Mouse (Mus musculus) gonadal fat pad, adult 2 months (tissue): ENCODE data around the gene Srms. TPM values are rescaled to one million over a fixed set of nuclear protein-coding genes. Genes with fewer than 3 reads are reported as not detected.

Source experiments
- DNase-seq: peaks from one replicate; pipeline ENCODE4 v3.0.0-alpha.2; 2012; ENCODE audit warnings: low read depth
- polyA plus RNA-seq: library from polyadenylated mRNA; depleted of rRNA; stranded (reverse); fragments of >200 nt; gene quantifications from 2 replicates; pipeline ENCODE4 v1.2.3, GENCODE M21; 2012; rRNA removed

Gene Srms
- polyA plus RNA-seq, 1 experiment: 1.2 TPM

- no peak for DNase-seq
Measured at GRCm38 (mm10) chr2:181160821-181161220, 52.2 kb downstream of the Srms start.

DNA sequence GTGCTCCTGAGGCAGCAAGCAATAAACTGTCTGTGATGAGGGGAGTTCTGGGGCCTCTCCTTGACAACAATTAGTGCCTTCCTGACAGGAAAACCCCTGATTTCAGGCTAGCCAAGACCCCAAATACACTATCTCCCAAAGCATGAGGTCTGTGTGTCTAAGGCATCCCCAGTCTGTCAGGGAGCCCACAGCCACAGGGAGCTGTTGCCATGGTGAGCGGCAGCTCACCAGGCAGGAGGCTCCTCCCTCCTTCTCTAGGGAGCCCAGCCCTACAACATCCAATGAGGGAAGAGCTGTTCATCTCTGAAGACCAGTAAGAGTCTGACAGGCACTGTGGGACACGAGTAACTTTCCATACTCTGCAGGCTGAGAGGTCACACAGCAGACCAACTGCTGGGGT lies 53.2 kb downstream of the Srms start:
- no peak for DNase-seq

GRCm38 (mm10) chr2:181159091-181159514 lies 53.9 kb downstream of the Srms start:
- no peak for DNase-seq

- DNase-seq: no peak
Measured at GRCm38 (mm10) chr2:181158471-181158870, 54.5 kb downstream of the Srms start.

GRCm38 (mm10) chr2:181157716-181158302 lies 55.2 kb downstream of the Srms start:
- DNase-seq: no peak

GRCm38 (mm10) chr2:181157180-181157579 lies 55.8 kb downstream of the Srms start:
- DNase-seq: no peak

DNA sequence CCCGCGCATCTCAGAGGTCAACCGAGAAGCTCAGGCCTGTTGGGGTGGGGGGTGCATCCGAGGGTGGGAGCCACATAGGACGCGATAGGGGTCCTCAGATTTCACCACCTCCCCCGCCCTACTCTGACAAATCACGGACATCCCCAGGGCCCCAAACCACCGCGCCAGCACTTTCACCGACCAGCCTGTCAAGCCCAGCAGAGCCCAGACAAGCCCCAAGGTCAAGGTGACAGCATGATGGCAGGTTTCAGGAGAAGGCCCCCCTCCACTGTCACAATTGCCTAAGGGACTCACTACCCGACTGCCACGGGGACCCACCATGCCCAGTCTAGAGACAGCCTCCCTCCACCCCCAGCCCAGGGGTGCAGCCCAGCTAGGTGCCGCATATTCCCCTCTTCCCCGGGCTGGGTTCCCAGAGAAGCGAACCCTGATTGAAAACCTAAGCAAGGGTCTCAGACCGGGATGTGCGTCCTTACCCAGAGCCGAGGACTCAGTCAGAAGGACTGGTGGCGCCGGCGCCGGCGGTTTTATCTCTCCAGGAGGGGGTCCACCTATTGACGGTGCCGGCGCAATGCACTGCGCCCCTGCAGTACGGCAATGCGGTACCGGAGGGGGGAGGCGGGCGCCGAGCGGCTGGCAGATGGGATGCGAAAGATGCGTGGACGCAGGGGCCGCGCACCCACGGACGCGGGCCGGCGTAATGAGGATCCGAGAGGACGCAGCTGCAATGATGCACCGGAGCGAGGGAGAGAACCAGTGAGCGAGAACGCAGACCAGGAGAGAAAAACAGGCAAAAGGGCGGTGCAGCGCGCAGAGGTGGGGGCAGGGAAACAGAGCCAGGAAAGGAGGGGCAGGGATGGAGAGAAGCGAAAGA lies 56.5 kb downstream of the Srms start, which contains the start of gene Eef1a2:
Gene Eef1a2, minus strand, starts transcription at position 767 of the 874 bp plus-strand sequence.
- DNase-seq: no peak

DNA sequence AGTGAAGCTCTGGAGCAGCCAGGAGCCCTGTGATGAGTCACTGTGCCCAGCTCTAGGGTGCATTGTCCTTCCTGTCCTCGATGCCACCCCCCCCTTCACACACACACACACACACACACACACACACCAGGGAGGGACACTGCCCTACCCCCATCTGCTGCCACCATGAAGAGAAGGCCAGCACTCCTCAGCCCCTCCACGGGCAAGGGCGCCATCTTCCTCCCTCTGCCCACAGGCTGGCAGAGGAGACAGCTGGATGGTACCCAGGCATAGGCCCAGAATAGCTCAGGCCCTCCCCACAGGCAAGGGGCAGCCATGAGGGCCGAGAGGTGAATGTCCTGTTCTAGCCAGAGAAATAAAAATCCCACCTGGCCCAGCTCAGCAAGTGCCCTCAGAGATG lies 57.2 kb downstream of the Srms start:
- no peak for DNase-seq

Other genes starting within 250 kb of the Srms start
- 85.3 and 109 TPM in 2 replicates for gene Arfgap1, start 246.0 kb downstream of the Srms start, polyA plus RNA-seq
- gene Col20a1, start 226.7 kb downstream of the Srms start, polyA plus RNA-seq: 1.4 and 1.5 TPM in 2 replicates
- gene Chrna4, start 169.6 kb downstream of the Srms start, polyA plus RNA-seq: 0.07 and 0.15 TPM in 2 replicates
- 0.07 and 0.13 TPM in 2 replicates for gene Kcnq2, start 77.9 kb downstream of the Srms start, polyA plus RNA-seq
- gene Eef1a2, start 56.2 kb downstream of the Srms start, polyA plus RNA-seq: 0.78 TPM in 1 of 2 replicates, not detected in the other
- gene Ppdpf, start 25.9 kb downstream of the Srms start, polyA plus RNA-seq: 96.9 and 106 TPM in 2 replicates
- gene Ptk6, start 10.4 kb downstream of the Srms start, polyA plus RNA-seq: 0.05 and 0.10 TPM in 2 replicates
- 1.8 and 2.7 TPM in 2 replicates for gene Fndc11, start 6.8 kb upstream of the Srms start, polyA plus RNA-seq
- gene Helz2, start 28.8 kb upstream of the Srms start, polyA plus RNA-seq: 12.1 and 15.8 TPM in 2 replicates
- gene Gmeb2, start 74.8 kb upstream of the Srms start, polyA plus RNA-seq: 13.5 and 14.6 TPM in 2 replicates
- 0.12 and 0.14 TPM in 2 replicates for gene Stmn3, start 101.3 kb upstream of the Srms start, polyA plus RNA-seq
- gene Rtel1, start 106.6 kb upstream of the Srms start, polyA plus RNA-seq: 43.5 and 57.6 TPM in 2 replicates
- 35.0 and 35.7 TPM in 2 replicates for gene Zgpat, start 151.7 kb upstream of the Srms start, polyA plus RNA-seq
- gene Arfrp1, start 152.2 kb upstream of the Srms start, polyA plus RNA-seq: 33.4 and 37.9 TPM in 2 replicates
- gene Lime1, start 166.9 kb upstream of the Srms start, polyA plus RNA-seq: 38.2 and 50.2 TPM in 2 replicates
- 9.3 and 9.9 TPM in 2 replicates for gene Zbtb46, start 246.2 kb upstream of the Srms start, polyA plus RNA-seq